Mouse (Mus musculus) ovary, postnatal 10 days (tissue): ENCODE measurements around the gene Adamtsl1.

Experiments used
- DNase-seq: peaks from one replicate; pipeline ENCODE4 v3.0.0; 2022; ENCODE audit warnings: low spot score

The Adamtsl1 gene

DNA sequence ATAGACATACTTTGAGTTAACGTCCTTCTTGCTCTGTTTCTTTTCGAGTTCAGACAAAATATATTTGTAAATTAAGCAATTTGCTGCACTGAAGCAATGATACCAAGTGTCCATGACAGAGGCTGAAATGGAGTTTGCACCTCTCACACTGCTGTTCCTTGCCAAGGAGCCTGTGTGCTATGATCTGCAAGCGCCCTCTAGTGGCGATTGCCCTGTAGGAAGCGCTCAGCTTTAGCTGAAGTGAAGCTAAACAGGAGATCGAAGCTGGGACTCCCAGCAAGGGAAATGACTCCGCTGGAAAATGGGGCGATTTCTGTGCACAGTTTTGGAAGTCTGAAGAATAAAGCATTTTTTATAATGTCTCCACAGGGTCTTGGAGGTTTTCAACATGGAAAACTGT is 287.8 kb downstream of the Adamtsl1 start:
- peak; percentile 22 for DNase-seq

DNA sequence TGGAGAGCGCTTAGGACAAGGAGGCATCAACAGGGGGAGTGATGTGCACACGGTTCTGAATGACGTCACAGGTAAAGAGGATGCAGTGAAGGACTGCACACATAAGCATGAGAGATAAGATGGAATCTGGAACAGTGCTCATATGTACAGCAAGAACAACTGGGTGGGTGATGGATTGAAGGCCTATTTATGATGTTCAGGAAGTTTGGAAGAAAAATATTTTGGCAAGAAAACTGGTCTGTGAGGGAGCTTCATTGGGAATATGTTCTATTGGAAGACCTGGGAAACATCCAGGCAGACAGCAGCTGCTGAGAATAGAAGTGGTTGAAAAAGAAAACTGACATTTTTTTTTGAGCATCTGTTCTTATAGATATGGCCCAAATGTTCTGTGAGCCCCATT is 300.4 kb downstream of the Adamtsl1 start:
- no peak for DNase-seq

DNA sequence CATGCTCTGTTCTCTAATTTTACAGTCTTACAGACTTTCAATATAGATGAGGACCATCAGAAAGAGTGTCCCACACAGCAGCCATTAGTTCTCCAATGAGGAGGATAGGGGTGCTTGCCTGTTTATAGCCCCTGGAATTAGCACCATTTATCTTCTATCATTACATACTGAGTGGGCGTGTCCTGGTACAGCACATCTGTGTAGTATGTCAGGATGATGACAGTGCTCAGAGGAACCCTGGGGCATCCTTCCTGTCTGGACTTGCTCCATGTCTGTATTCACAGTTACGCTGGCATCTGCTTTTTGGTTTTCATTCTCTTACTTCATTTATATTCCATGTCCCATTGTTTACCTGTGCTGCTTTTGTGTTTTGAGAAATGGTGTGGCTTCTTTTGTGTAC is 304.5 kb downstream of the Adamtsl1 start:
- no peak for DNase-seq

DNA sequence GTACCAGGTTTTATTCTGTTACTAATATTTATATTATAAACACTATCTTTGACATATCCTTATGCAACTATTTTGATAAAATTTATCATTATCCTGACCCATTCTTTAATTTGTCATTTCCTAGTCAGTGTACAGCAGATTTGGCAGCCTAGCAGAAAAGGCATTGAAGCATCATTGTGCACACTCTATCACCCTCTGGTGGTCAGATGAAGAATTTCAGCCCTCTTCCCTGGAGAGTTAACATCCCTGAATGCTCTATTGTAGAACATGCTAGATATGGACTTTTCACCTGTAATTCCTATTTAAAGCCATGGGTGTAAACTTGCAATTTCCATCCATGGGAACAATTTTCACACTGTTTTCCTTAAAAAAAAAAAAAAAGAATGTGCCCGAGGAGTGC is 305.2 kb downstream of the Adamtsl1 start:
- DNase-seq, result no peak

DNA sequence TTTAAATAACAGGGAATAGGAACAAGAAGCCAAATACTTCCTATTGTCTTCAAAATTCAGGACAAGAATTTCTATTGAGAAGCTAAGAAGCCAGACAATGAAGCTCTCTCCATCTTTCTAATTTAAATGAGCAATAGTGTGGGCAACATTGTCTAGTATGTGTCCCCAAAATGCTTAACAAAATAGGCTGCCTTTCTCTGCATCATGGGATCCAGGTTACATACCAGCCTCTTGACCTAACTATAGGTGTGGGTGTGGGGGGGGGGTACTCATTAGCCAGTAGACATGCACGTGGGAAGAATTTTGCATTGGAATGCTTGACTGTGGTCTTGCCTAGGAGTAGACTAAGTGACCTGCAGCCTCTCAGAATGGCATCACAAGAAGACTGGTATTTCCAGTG is 305.9 kb downstream of the Adamtsl1 start:
- DNase-seq, result no peak

DNA sequence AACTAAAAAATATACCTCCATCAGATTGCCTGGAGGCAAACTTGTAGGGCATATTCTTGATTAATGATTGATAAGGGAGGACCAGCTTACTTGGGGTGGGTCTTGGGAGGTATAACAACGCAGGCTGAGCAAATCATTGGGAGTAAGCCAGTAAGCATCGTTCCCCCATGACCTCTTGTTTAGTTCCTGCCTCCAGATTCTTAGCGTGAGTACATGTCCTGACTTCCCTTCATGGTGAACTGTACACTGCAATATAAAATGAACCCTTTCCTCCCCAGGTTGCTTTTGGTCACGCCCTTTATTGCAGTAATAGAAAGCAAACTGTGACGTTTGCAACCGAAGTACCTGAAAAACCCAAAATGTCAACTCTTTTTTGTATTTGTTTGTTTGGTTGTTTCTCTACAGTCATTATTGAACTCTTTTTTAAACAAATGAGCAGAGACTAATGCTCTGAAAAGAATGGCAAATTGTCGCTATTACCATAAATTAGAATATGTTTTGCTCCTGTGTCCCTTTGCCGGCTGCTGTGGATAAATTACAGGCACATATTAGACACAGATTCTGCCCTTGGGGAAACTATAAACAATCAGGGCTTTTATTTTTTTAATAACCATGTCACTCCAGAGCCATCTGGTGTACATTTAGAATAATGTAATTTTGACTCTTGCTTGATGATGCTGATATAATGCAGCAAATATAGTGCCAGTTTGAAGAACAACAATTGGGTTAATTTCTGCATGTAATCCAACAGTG is 310.2 kb downstream of the Adamtsl1 start:
- DNase-seq, result no peak

DNA sequence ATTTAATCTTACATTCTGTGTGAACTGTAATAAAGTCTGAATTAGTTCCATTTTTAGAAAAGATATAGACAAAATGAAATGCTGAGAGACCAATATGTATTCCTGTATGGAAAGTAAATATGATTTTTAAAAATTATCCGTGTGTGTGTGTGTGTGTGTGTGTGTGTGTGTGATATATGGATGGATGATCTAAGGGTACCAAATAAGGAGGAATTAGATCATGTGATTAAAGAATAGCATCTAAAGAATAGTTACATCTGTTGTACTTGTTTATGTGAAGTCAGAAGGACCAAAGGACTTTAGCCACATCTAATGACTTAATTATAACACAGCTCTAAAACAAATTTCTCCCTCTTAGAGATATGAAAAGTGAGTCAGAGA is 310.7 kb downstream of the Adamtsl1 start:
- DNase-seq, result no peak

DNA sequence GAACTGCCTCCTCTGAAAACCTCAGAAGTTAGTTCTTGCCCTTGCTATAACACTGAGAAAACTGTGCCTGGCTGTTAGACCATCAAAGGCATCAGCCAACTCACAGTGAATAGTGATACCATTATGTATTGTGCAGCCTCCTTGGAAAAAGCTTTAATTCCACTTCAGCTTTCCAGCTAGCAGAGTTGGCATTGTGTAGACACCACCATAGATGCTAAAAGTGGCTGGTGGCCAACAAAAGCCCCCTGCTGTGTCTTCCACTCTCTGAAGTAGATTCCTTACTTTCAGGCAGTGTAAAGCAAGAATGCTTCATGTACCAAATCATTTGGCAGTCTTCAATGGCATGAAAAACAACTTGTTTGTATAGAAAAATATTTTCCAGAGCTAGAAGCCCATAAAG is 323.1 kb downstream of the Adamtsl1 start:
- DNase-seq, result no peak

DNA sequence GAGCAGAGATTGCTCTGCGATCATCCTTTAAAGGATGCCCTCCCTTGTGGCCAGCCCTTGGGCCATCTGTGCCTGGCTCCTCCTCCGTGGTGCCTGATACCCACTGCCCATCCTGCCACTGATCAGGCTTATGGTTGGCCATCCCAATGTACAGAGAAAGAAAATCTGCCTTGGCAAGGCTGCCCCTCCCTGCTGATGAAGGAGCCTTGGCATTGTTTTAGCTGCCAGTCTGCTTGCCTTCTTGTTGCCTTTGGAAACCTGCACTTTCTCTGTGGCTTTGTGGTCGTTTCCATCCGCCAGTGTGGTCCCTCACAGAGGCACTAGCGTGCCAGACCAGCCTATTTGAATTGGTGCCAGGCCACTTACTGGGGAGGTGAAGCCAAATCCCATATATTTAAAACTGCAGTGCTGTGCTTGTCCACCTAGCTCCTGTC is 323.6 kb downstream of the Adamtsl1 start:
- DNase-seq, result no peak

DNA sequence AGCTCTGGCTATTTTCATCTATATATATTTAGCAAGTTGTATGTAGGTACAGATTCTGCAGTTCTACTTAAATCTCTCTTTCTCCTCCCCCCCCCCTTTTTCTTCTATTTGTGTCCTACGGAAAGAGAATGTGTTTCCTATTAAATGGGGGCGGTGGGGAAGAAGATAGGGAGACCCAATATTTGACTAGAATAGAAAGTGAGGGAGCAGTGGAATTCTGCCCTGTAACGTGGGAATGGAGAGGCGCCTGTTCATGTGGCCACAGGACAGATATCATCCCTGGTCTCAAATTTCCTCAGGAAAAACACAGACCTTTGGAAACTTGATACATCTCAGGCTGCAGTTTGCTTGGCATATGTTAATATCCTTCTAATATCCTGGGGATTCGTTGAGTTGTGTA is 324.1 kb downstream of the Adamtsl1 start:
- DNase-seq, result no peak

DNA sequence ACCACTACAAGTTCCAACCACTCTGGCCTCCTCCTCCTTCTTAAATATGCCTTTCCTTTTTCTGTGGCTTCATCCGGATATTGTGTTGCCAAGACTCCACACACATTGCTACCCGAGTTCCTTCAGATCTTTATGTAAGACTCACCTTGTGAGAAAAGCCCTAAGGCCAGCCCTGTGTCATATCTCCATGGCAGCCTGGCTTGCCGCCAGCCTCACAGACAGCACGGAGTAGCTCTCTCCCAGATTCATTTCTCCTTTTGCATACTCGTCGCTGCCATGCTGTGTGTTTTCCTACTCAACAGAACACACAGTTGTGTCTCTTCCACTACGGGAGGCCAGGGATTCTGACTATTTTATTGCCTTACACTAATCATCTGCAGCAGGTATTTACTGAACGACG is 328.1 kb downstream of the Adamtsl1 start:
- no peak for DNase-seq

DNA sequence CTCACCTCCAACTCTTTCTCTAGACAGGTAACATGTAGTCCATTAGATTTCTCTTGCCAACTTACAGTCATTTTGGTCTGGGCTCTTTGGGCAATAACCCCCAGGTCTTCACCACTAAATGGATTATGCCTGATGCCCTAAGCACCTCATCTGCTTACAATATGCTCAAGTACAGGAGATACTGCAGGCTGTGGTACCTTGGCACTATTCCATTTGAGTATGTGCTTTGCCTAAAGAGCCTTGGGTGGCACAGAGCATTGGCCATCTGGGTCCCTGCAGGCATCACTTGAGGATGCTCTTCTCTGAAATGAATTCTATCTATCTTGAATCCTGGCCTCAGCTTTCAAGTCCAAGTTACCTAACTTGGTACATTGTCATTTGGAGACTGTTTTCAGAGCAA is 330.4 kb downstream of the Adamtsl1 start:
- no peak for DNase-seq

DNA sequence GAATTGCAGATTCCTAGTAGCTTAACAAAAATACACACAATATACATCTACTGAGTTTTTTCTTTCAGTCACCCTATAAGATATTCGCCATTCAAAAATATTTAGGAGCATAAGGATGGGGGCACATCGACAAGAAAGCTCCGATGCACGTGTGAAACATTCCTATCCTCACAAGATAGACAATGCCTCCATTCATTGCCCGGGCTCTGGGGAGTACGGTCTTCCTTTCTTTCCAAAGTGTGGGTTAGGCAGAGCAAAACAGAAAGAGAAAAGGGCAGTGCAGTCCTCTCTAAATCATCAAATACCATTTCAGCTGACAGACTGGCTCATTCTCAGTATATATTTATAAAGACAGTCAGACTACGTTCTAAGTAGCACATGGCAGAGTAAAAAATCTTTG is 332.0 kb downstream of the Adamtsl1 start:
- DNase-seq, result no peak

DNA sequence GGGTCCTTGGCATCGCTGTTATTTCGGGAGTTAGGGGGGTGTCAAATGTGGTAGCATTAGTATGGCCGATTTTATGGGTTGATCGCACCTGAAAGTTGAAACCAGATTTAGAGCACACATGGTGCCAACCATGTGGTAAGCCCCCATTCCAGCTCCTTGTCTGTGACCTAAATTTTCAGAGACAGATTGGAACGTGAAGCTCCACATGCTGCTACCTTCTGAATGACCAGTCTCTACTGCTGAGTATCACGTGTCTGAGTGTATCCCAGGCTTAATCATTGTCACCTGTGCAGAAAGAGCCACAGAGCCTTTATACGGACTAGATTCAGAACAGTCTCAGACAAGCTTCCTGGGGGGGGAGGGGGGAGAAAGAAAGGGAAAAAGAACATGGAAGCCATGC is 339.4 kb downstream of the Adamtsl1 start:
- no peak for DNase-seq

DNA sequence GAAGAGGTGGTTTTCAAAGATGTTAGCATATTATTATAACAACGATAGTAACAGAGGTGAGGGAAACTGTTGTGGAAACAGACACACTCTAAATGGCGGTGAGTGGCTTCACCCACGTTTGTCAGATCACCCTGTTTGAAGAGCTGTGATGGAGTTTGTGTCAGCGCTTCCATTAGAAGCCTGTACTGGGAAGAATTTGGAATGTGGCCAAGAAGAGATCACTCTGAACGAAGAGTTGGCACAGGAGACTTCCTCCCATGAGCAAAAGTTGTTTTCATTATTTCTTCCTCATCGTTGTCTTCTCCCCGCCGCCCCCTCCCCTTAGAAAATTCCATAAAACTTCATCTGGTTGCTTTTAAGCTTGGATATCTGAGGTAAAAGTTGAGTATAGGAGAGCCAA is 340.5 kb downstream of the Adamtsl1 start:
- no peak for DNase-seq

DNA sequence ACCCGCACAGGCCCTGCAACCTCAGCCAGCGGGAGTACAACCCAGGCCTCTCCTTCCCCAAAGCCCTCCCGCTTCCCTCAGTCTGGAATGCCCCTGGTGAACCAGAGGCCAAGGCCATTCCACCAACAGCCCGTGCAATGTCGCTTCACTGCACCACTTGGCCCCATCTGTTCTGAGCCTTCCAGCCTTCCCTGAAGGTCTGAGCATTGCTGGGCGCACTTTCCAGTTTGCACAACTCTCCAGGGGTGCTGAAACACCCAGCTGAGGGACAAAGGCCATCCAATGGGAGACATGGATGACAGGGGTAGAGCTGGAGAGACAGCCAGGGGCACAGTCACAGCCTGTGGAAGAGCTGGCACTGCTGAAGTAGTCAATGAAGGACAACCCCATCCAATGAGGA is 365.4 kb downstream of the Adamtsl1 start:
- no peak for DNase-seq

DNA sequence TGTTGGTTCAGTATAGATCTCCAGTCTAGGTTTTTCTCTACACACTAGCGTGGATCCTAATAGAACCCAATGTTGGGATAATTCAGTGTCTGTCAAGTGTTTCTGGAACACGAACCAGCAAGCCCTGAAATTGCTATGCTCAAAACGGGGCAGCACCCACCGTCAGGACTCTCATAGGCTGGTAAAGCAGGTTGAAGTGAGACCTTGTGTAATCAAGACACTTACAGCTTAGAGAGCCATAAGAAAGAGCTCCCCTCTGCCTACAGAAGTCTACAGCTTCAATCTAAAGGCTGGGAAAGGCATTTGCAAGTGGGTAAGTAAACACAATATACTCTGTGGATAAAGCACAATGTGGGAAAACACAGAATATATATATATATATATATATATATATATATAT is 367.3 kb downstream of the Adamtsl1 start:
- DNase-seq, result no peak

DNA sequence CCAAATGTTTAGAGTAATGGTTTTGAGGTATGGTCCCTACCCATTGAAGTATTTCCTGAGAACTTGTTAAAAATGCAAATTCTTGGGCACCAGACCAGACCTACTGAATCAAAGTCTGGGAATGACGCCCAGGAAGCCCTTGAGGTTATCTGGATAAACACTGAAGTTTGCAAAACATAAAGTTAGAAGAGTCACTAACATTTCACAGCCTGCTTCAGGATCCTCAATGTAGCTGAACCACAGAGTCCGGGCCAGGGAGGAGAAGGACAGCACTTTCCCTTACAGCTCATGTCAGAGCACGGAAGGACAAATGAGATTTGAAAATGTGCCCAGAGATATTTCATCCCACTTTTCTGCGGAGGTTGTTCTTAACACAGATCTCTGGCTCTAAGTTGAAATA is 370.1 kb downstream of the Adamtsl1 start:
- DNase-seq, result no peak

DNA sequence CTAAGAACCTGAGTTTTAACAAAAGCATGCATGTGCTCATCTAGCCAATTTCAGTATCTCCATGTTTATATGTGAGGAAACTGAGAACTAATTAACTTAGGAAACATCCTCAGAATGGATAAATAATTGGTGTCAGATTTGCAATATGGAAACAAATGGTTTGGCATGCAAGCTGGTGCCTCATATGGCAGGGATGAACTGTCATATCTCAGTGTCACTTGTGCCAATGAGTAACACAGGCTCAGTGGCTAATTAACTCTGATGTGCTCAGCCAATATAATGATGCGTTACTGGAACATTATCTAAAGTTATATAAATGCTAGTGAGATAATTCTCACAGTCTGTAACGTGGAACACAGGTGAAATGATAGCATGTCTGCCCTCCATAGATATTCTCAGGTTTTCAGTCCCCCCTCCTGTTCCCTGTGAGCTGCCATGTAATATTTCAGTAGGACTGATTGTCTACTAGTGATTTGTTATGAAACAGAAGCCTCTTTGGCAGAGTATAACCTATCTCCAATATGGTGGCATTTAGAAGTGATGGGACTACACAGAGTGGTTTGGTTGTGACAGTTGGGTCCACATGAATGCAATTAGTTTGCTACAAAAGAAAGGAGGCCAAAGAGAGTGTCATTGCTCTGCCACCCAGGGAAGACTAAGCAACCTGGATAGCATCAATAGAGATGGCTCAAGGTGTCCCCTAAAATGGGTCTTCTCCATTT is 376.1 kb downstream of the Adamtsl1 start:
- no peak for DNase-seq

DNA sequence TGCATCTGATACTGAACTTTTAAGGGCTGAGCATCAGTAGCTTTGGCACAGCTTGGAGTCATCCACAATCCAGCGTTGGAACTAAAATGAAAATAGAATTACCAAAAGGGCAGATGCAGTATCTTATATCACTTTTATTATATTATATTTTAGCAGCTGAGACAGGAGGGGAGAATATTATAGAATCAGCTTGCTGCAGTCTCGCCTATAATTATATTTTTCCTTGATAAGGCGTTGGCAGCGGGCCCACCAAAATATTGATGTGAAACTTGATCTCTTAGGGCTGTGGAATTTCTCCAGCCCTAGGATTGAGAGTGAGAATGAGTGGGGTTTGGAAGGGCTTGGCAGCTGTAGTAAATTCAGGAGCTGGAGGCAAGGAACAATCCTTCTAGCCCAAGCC is 387.3 kb downstream of the Adamtsl1 start:
- DNase-seq, result no peak

DNA sequence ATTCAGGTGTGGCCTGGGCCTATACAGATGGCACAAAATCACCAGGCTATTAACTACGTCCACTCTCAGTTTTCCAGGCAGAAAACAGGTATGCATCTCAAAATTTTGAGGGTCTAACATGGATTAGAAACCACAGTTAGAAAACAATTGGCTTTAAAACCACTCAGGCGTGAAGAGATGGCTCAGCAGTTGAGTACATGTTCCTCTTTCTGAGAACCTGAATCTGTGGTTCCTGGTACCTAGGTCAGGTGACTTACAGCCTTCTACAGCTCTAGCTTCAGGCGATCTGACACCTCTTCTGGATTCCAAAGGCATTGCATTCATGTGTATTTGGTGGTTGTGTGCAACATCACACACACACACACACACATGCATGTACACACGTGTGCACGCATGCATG is 390.2 kb downstream of the Adamtsl1 start:
- no peak for DNase-seq

DNA sequence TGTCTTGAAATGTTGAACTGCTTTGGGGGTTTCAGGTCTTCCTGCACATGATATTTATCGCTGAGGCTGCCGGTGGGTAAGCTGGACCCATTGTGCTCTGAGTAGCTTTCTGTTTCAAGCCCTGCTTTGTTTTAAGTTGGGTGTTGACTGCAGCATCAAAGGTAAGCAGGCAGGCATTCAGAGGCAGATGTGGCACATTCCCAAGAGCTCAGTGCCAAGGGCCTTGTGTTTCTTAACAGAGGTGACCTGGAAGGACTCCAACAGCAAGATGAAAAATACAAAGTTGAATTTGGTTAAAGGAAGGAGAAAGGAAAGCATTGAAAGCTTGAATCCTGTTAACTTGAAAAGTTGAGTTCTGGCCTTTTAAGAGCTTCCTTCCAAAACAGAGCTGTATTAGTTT is 402.1 kb downstream of the Adamtsl1 start:
- peak; percentile 15 for DNase-seq

DNA sequence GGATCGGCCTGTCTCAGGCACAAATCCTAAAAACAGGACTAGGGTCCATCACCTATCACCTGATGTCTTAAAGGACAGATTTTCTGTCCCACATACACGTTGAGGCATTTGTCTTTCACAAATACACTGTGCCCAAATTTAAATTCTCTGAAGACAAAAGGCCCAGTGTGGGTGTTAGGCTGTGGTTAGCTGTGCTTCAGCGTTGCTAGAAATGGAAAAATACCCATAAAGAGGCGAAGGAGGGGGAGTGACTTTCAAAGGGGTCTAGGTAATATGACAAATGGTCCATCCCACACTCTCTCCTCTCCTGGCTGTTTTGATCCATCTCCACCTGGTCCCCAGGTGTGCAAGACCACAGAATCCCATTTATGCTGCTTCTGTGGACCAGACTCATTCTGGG is 404.4 kb downstream of the Adamtsl1 start:
- DNase-seq, result no peak

DNA sequence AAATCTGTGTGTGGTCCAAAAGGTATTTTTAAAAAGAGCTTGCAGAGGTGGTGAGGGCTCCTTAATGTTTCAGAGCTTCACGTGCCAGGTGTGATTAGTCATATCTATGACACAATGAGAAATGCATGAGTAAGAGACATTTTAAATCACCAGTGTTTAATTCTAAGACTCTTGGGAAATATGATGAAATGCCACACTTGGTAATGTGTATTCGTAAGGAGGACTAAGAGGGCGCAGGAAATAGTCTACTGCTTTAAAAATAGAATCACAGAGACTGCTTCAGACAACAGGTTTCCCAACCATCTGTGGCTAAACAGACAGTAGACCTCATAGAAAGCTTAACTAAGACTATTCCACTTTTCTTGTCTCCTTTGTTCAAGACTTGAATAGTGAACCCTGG is 406.5 kb downstream of the Adamtsl1 start:
- DNase-seq, result no peak
